Mouse (Mus musculus): Measurements from ENCODE around the gene Gabra4.

Gabra4 gene

GRCm38 (mm10) chr5:71658115-71658497 is at the start of gene Gabra4:
Gene Gabra4, minus strand, starts transcription at chr5:71658308.
- no peak for DNase-seq (ENCODE audit: low read depth, low spot score)

GRCm38 (mm10) chr5:71701273-71701614 is 43.1 kb upstream of the Gabra4 start:
- DNase-seq (ENCODE audit: low read depth, low spot score): no peak

- DNase-seq (ENCODE audit: low read depth, low spot score): no peak
Observed at GRCm38 (mm10) chr5:71700468-71701272, 42.6 kb upstream of the Gabra4 start.

- no peak for DNase-seq (ENCODE audit: low read depth, low spot score)
Observed at GRCm38 (mm10) chr5:71699696-71700467, 41.8 kb upstream of the Gabra4 start.

- no peak for DNase-seq (ENCODE audit: low read depth, low spot score)
Observed at GRCm38 (mm10) chr5:71665593-71665992, 7.5 kb upstream of the Gabra4 start.

GRCm38 (mm10) chr5:71657482-71658114 is 510 bp downstream of the Gabra4 start, which contains the start of gene Gabrb1:
Gene Gabrb1, plus strand, starts transcription at chr5:71658113.
- no peak for DNase-seq (ENCODE audit: low read depth, low spot score)

GRCm38 (mm10) chr5:71656771-71657170 is 1.3 kb downstream of the Gabra4 start:
- DNase-seq (ENCODE audit: low read depth, low spot score): no peak

- DNase-seq (ENCODE audit: low read depth, low spot score): no peak
Observed at GRCm38 (mm10) chr5:71654056-71654455, 4.1 kb downstream of the Gabra4 start.

GRCm38 (mm10) chr5:71648108-71648507 is 10.0 kb downstream of the Gabra4 start:
- DNase-seq (ENCODE audit: low read depth, low spot score): no peak

GRCm38 (mm10) chr5:71639804-71640203 is 18.3 kb downstream of the Gabra4 start:
- no peak for DNase-seq (ENCODE audit: low read depth, low spot score)

- DNase-seq (ENCODE audit: low read depth, low spot score): no peak
Observed at GRCm38 (mm10) chr5:71627820-71628219, 30.3 kb downstream of the Gabra4 start.

GRCm38 (mm10) chr5:71616734-71617133 is 41.4 kb downstream of the Gabra4 start:
- DNase-seq (ENCODE audit: low read depth, low spot score): no peak

GRCm38 (mm10) chr5:71614311-71614710 is 43.8 kb downstream of the Gabra4 start:
- DNase-seq (ENCODE audit: low read depth, low spot score): no peak

- no peak for DNase-seq (ENCODE audit: low read depth, low spot score)
Observed at GRCm38 (mm10) chr5:71608735-71609134, 49.4 kb downstream of the Gabra4 start.

GRCm38 (mm10) chr5:71606907-71607306 is 51.2 kb downstream of the Gabra4 start:
- DNase-seq (ENCODE audit: low read depth, low spot score): no peak

- no peak for DNase-seq (ENCODE audit: low read depth, low spot score)
Observed at GRCm38 (mm10) chr5:71604128-71604690, 53.9 kb downstream of the Gabra4 start.

- DNase-seq (ENCODE audit: low read depth, low spot score): no peak
Observed at GRCm38 (mm10) chr5:71595321-71595720, 62.8 kb downstream of the Gabra4 start.

GRCm38 (mm10) chr5:71593745-71594255 is 64.3 kb downstream of the Gabra4 start:
- no peak for DNase-seq (ENCODE audit: low read depth, low spot score)

GRCm38 (mm10) chr5:71571646-71572237 is 86.4 kb downstream of the Gabra4 start:
- no peak for DNase-seq (ENCODE audit: low read depth, low spot score)

GRCm38 (mm10) chr5:71548079-71548478 is 110.0 kb downstream of the Gabra4 start, which contains the start of gene Cox7b2:
Gene Cox7b2, minus strand, starts transcription at chr5:71548205.
- DNase-seq (ENCODE audit: low read depth, low spot score): no peak

GRCm38 (mm10) chr5:71545554-71545953 is 112.6 kb downstream of the Gabra4 start:
- no peak for DNase-seq (ENCODE audit: low read depth, low spot score)
